Mouse (Mus musculus) embryonic stem cell, embryonic (primary cell): ENCODE measurements around the gene Calm3.

Experiments used
- CTCF ChIA-PET, 4 experiments: fragments of 300-600 bp in 2 of 4; fragments of 350-600 bp in 2 of 4; sonication (Branson Sonifier 250); formaldehyde crosslinking; loops; one replicate each; lab custom pipeline; 2022; ENCODE audit warnings: inconsistent platforms in 2 of 4; lab: Charles Lee
- POLR2A ChIA-PET, 4 experiments: fragments of 300-600 bp in 2 of 4; fragments of 350-600 bp in 2 of 4; sonication (Branson Sonifier 250); formaldehyde crosslinking; loops; one replicate each; lab custom pipeline; 2022; ENCODE audit warnings: antibody characterized with exemption in 4 of 4, inconsistent platforms in 1 of 4; lab: Charles Lee

Calm3 gene

GRCm38 (mm10) chr7:16922360-16922973 lies 1.4 kb downstream of the Calm3 start:
- CTCF ChIA-PET = interaction anchor here in 3 of 4 experiments (0.6 to 3.0 kb wide), 10 partner anchors 9 to 254 kb away, joined by 3 to 11 read pairs (median 4); partner anchors contain the start of gene Gng8 (in 1 of the 3)
- POLR2A ChIA-PET = interaction anchor here in 2 of 4 experiments (1.0 to 2.3 kb wide), 11 partner anchors 8 to 76 kb away, joined by 3 to 10 read pairs (median 5); partner anchors contain the start of genes Gng8 (in 2 of the 2), Dact3 (in 1 of the 2) and Pnmal2 (in 1 of the 2)

- CTCF ChIA-PET = interaction anchor here in 2 of 4 experiments (0.7 to 3.0 kb wide), 7 partner anchors 8 to 253 kb away, joined by 3 to 11 read pairs (median 5); partner anchors contain the start of gene Gng8 (in 1 of the 2)
- POLR2A ChIA-PET = interaction anchor here in 2 of 4 experiments (0.7 to 2.3 kb wide), 11 partner anchors 8 to 100 kb away, joined by 3 to 10 read pairs (median 5); partner anchors contain the start of genes Dact3 (in 1 of the 2), Gng8 (in 1 of the 2) and Pnmal2 (in 1 of the 2)
Observed at GRCm38 (mm10) chr7:16921881-16922335, 2.0 kb downstream of the Calm3 start.

GRCm38 (mm10) chr7:16920818-16921791 lies 2.8 kb downstream of the Calm3 start:
- ChIA-PET POLR2A (interaction anchor here in 2 of 4 experiments (0.7 to 1.5 kb wide), 9 partner anchors 17 to 139 kb away, joined by 3 to 5 read pairs (median 4); partner anchors contain the start of genes Dact3 (in 1 of the 2), Gng8 (in 1 of the 2) and Pnmal2 (in 1 of the 2)), CTCF (interaction anchor here in 3 of 4 experiments (0.7 to 3.0 kb wide), 8 partner anchors 8 to 1387 kb away, joined by 3 to 11 read pairs (median 4); partner anchors contain the start of gene Gng8 (in 1 of the 3))

DNA sequence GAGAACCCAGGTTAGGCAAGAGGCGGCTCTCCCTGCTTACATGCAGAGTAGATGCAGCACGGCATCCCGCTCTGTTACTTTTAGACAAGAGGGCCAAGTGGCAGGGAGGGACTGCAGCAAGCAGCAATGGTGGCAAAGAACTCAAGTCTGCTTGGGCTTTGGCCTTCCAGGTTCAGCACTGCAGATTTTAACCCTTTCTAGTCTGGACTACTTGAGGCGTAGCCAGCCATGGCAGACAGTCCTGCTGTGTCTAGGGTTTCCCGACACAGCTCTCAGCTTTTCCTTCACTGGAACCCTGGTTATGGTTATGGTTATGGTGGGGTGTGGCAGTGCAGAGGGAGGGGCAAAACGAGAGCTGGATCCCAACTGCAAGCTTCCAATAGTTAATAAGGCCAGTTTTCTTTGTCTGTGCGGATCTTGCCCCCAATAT lies 3.7 kb downstream of the Calm3 start:
- POLR2A ChIA-PET = interaction anchor here in 1 of 4 experiments (1.6 kb wide), 1 partner anchor 50 kb away, joined by 5 read pairs; no protein-coding TSS in a partner anchor

GRCm38 (mm10) chr7:16919395-16920149 lies 4.3 kb downstream of the Calm3 start:
- ChIA-PET CTCF (interaction anchor here (0.6 to 1.8 kb wide), 9 partner anchors 20 to 637 kb away, joined by 3 to 8 read pairs (median 4); partner anchors contain the start of gene Gng8 (in 1 of the 4)), POLR2A (interaction anchor here in 3 of 4 experiments (0.6 to 1.6 kb wide), 5 partner anchors 21 to 503 kb away, joined by 3 to 5 read pairs (median 4); no protein-coding TSS in a partner anchor)

More for the DNA sequence above, 3.7 kb downstream of the Calm3 start:
- CTCF ChIA-PET = interaction anchor here in 1 of 4 experiments (1.0 to 1.2 kb wide), 2 partner anchors 19 to 25 kb away, joined by 3 to 8 read pairs; no protein-coding TSS in a partner anchor

GRCm38 (mm10) chr7:16918670-16919069 lies 5.2 kb downstream of the Calm3 start:
- CTCF ChIA-PET = interaction anchor here (0.6 to 1.8 kb wide), 8 partner anchors 14 to 636 kb away, joined by 3 to 8 read pairs (median 5); partner anchors contain the start of gene Gng8 (in 1 of the 4)
- POLR2A ChIA-PET = interaction anchor here in 3 of 4 experiments (0.6 to 1.7 kb wide), 8 partner anchors 22 to 502 kb away, joined by 3 to 5 read pairs (median 4); partner anchors contain the start of gene Gng8 (in 1 of the 3)

GRCm38 (mm10) chr7:16918014-16918413 lies 5.9 kb downstream of the Calm3 start:
- ChIA-PET POLR2A (interaction anchor here in 2 of 4 experiments (1.2 to 1.7 kb wide), 5 partner anchors 27 to 189 kb away, joined by 3 to 5 read pairs (median 4); partner anchors contain the start of gene Gng8 (in 1 of the 2)), CTCF (interaction anchor here in 2 of 4 experiments (1.4 to 1.8 kb wide), 4 partner anchors 15 to 82 kb away, joined by 3 to 8 read pairs (median 5); partner anchors contain the start of gene Gng8 (in 1 of the 2))

DNA sequence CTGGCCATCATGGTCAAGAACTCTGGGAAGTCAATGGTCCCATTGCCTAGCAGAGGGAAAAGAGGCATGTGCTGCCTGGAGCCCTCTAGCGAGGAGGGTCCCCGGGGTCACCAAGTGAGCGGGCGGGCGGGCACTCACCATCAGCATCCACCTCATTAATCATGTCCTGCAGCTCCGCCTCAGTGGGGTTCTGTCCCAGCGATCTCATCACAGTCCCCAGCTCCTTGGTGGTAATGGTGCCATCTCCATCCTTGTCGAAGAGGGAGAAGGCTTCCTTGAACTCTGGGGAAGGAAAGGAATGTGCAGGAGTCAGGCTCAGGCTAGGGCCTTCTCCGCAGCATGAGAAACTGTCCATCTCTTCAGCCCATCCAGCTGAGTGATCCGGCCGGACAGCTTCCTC lies 6.5 kb downstream of the Calm3 start:
- POLR2A ChIA-PET = interaction anchor here in 2 of 4 experiments (0.8 to 1.7 kb wide), 6 partner anchors 22 to 107 kb away, joined by 3 to 5 read pairs (median 4); partner anchors contain the start of gene Gng8 (in 1 of the 2)
- CTCF ChIA-PET = interaction anchor here in 2 of 4 experiments (0.8 to 1.5 kb wide), 3 partner anchors 15 to 44 kb away, joined by 3 to 5 read pairs (median 3); no protein-coding TSS in a partner anchor

GRCm38 (mm10) chr7:16916342-16917265 lies 7.3 kb downstream of the Calm3 start:
- ChIA-PET POLR2A (interaction anchor here in 3 of 4 experiments (0.6 to 1.7 kb wide), 5 partner anchors 22 to 54 kb away, joined by 3 to 5 read pairs (median 4); partner anchors contain the start of gene Gng8 (in 1 of the 3)), CTCF (interaction anchor here in 2 of 4 experiments (0.8 to 1.4 kb wide), 2 partner anchors 22 to 43 kb away, joined by 3 read pairs; no protein-coding TSS in a partner anchor)

DNA sequence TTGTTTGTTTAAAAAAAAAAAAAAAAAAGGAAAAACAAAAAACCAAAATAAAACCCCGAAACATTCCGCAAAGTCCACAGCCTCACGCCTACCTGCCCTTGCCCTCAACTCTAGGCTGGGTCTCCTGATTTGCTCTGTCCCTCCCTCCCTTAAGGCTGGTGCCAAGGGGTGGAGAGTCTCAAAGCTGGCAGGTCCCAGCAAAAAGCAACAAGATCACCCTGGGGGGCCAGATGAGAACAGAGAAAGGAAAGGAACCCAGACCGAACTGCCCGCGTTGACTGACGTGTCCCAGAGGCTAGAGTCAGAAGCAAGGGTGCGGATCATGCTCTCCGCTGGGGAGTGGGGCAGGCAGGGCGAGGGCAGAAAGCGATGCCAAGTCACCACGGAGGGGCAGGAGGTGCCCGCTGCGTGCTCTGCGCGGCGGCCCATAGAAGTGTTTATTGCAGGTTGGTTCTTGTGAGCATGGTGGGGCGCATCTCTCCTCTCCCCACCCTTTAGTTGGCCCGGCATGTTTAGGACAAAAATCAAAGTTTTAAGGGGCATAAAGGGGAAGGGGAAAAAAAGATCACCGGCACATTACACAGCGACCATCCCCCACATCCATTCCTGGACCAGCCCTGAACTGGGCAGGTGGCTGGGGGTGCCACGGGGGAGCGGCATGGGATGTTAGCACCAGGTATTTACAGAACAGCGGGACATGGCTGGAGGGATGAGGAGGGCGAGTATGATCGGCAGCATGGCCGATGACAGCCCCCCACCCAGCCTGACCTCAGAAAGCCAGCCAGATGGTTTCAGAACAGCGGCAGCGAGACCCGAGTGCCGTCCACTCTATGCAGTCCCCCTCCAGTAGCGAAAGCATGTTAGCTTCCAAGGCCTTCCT lies 8.2 kb downstream of the Calm3 start:
- CTCF ChIA-PET = interaction anchor here in 3 of 4 experiments (0.7 to 1.8 kb wide), 5 partner anchors 41 to 170 kb away, joined by 3 to 7 read pairs (median 4); partner anchors contain the start of gene Dact3 (in 1 of the 3)
- POLR2A ChIA-PET = interaction anchor here in 3 of 4 experiments (0.6 to 2.3 kb wide), 8 partner anchors 8 to 883 kb away, joined by 3 to 9 read pairs (median 4); partner anchors contain the start of genes Dact3 (in 1 of the 3) and Gng8 (in 1 of the 3)

GRCm38 (mm10) chr7:16914453-16915343 lies 9.2 kb downstream of the Calm3 start:
- ChIA-PET POLR2A (interaction anchor here (0.5 to 2.3 kb wide), 20 partner anchors 8 to 285 kb away, joined by 3 to 10 read pairs (median 4); partner anchors contain the start of genes Calm3 (in 2 of the 4), Dact3 (in 2 of the 4), Gng8 (in 1 of the 4) and Hif3a (in 1 of the 4)), CTCF (interaction anchor here (0.7 to 3.3 kb wide), 42 partner anchors 8 to 285 kb away, joined by 3 to 40 read pairs (median 4); partner anchors contain the start of genes Dact3 (in 4 of the 4), Ap2s1 (in 1 of the 4), Gng8 (in 1 of the 4) and Pnmal2 (in 1 of the 4))

GRCm38 (mm10) chr7:16913806-16914452 lies 10.0 kb downstream of the Calm3 start:
- POLR2A ChIA-PET = interaction anchor here (0.7 to 2.3 kb wide), 21 partner anchors 9 to 285 kb away, joined by 3 to 10 read pairs (median 4); partner anchors contain the start of genes Calm3 (in 2 of the 4), Dact3 (in 2 of the 4), Gng8 (in 2 of the 4) and Hif3a (in 1 of the 4)
- CTCF ChIA-PET = interaction anchor here (0.5 to 3.3 kb wide), 47 partner anchors 8 to 284 kb away, joined by 3 to 40 read pairs (median 4); partner anchors contain the start of genes Dact3 (in 4 of the 4), Gng8 (in 2 of the 4), Ap2s1 (in 1 of the 4) and Pnmal1 (in 1 of the 4)
